Mouse (Mus musculus) erythroblast, embryonic 14.5 days (primary cell): ENCODE results near the gene Tdp2. TPM values are rescaled to one million over a fixed set of nuclear protein-coding genes. Genes with fewer than 3 reads are reported as not detected.

Experiments
- H3K27me3 ChIP-seq: 2 replicates; pipeline ENCODE4 v1.6.1; 2012; ENCODE audit warnings: inconsistent platforms; ENCODE audit not compliant: control insufficient read depth
- H3K36me3 ChIP-seq: 2 replicates; pipeline ENCODE4 v1.6.1; 2012; ENCODE audit warnings: mild to moderate bottlenecking, inconsistent platforms; ENCODE audit not compliant: control insufficient read depth
- H3K4me1 ChIP-seq: 2 replicates; pipeline ENCODE4 v1.6.1; 2012; ENCODE audit warnings: inconsistent platforms; ENCODE audit not compliant: control insufficient read depth
- H3K4me3 ChIP-seq: replicated peaks from 2 replicates; pipeline ENCODE3; 2012; ENCODE audit warnings: moderate library complexity, mild to moderate bottlenecking, inconsistent platforms
- H3K9me3 ChIP-seq: 2 replicates; pipeline ENCODE4 v1.6.1; 2012; ENCODE audit warnings: low read length, inconsistent platforms, mixed read lengths; ENCODE audit not compliant: control insufficient read depth
- GATA1 ChIP-seq: IDR thresholded peaks from 2 replicates; pipeline ENCODE4 v1.6.1; 2012; ENCODE audit warnings: low read length, inconsistent platforms, mixed read lengths
- TAL1 ChIP-seq: IDR thresholded peaks from 3 replicates; pipeline ENCODE4 v1.6.1; 2012; ENCODE audit warnings: low read length, inconsistent platforms, mixed read lengths
- polyA plus RNA-seq: library from polyadenylated mRNA; stranded (reverse); fragments of >175 nt; gene quantifications from 2 replicates; pipeline ENCODE4 v1.2.3, GENCODE M21; 2012

Tdp2 gene
- polyA plus RNA-seq, 1 experiment, result 2.3 TPM

- Histone ChIP-seq H3K4me3 (no peak overlapping the region), H3K4me1 (peaks cover 11% of the 10 kb centered on the region), H3K36me3 (peaks cover 73% of the 10 kb centered on the region), H3K9me3 (no peaks in the 10 kb centered on the region), H3K27me3 (peaks cover 1% of the 10 kb centered on the region)
- TF ChIP-seq GATA1 (no peak), TAL1 (no peak)
These were observed 8.4 kb downstream of the Tdp2 start for GRCm38 (mm10) chr13:24839831-24840230.

- peaks cover 8% of the 10 kb centered on the region for H3K27me3 ChIP-seq
- TF ChIP-seq GATA1 (no peak), TAL1 (no peak)
- H3K9me3 ChIP-seq, result no peaks in the 10 kb centered on the region
- H3K4me1 ChIP-seq, result peaks cover 11% of the 10 kb centered on the region
- H3K36me3 ChIP-seq, result peaks cover 57% of the 10 kb centered on the region
- no peak overlapping the region for H3K4me3 ChIP-seq
These were observed 10.2 kb downstream of the Tdp2 start for GRCm38 (mm10) chr13:24841702-24842101.

GRCm38 (mm10) chr13:24844983-24845955 lies 13.8 kb downstream of the Tdp2 start, which contains the start of gene D130043K22Rik:
TSS of gene D130043K22Rik (plus strand) at chr13:24845135.
- peak within 1 kb of the TSS; percentile 39 for H3K4me3 ChIP-seq
- TF ChIP-seq GATA1, result no peak
- no peak for TF ChIP-seq TAL1
- peaks cover 9% of the 10 kb centered on the region for H3K4me1 ChIP-seq
- no peaks in the 10 kb centered on the region for H3K9me3 ChIP-seq
- H3K36me3 ChIP-seq, result peaks cover 25% of the 10 kb centered on the region
- peaks cover 8% of the 10 kb centered on the region for H3K27me3 ChIP-seq

- no peak for TF ChIP-seq TAL1
- TF ChIP-seq GATA1, result no peak
- H3K4me3 ChIP-seq, result no peak overlapping the region
- H3K9me3 ChIP-seq, result no peaks in the 10 kb centered on the region
- H3K27me3 ChIP-seq, result peaks cover 8% of the 10 kb centered on the region
- peaks cover 9% of the 10 kb centered on the region for H3K4me1 ChIP-seq
- no peaks in the 10 kb centered on the region for H3K36me3 ChIP-seq
These were observed 17.8 kb downstream of the Tdp2 start for GRCm38 (mm10) chr13:24849318-24849717.

- Histone ChIP-seq H3K27me3 (no peaks in the 10 kb centered on the region; the same call in 1 of the 2 replicates), H3K4me1 (no peaks in the 10 kb centered on the region), H3K36me3 (no peaks in the 10 kb centered on the region), H3K9me3 (no peaks in the 10 kb centered on the region), H3K4me3 (no peak overlapping the region)
- no peak for TF ChIP-seq TAL1
- TF ChIP-seq GATA1, result no peak
These were observed 20.5 kb downstream of the Tdp2 start for GRCm38 (mm10) chr13:24851989-24852388.

- TF ChIP-seq GATA1 (no peak), TAL1 (no peak)
- Histone ChIP-seq H3K4me3 (no peak overlapping the region), H3K27me3 (no peaks in the 10 kb centered on the region; the same call in 1 of the 2 replicates), H3K36me3 (no peaks in the 10 kb centered on the region), H3K9me3 (no peaks in the 10 kb centered on the region), H3K4me1 (no peaks in the 10 kb centered on the region)
These were observed 21.1 kb downstream of the Tdp2 start for GRCm38 (mm10) chr13:24852570-24852969.

GRCm38 (mm10) chr13:24859115-24859514 lies 27.6 kb downstream of the Tdp2 start:
- no peak overlapping the region for H3K4me3 ChIP-seq
- peaks cover 2% of the 10 kb centered on the region for H3K4me1 ChIP-seq
- peaks cover 2% of the 10 kb centered on the region; the same call in 1 of the 2 replicates for H3K27me3 ChIP-seq
- no peaks in the 10 kb centered on the region for H3K36me3 ChIP-seq
- TF ChIP-seq GATA1 (no peak), TAL1 (no peak)
- no peaks in the 10 kb centered on the region for H3K9me3 ChIP-seq

GRCm38 (mm10) chr13:24861084-24861483 lies 29.6 kb downstream of the Tdp2 start:
- Histone ChIP-seq H3K36me3 (no peaks in the 10 kb centered on the region), H3K9me3 (no peaks in the 10 kb centered on the region), H3K4me1 (peaks cover 2% of the 10 kb centered on the region), H3K4me3 (no peak overlapping the region), H3K27me3 (0 out of 2 replicates have a peak, but pooled peaks cover 2% of the 10 kb centered on the region)
- TF ChIP-seq TAL1 (no peak), GATA1 (no peak)

GRCm38 (mm10) chr13:24862021-24862420 lies 30.5 kb downstream of the Tdp2 start:
- no peak overlapping the region for H3K4me3 ChIP-seq
- TF ChIP-seq TAL1 (no peak), GATA1 (no peak)

More at GRCm38 (mm10) chr13:24862021-24862420, 30.5 kb downstream of the Tdp2 start:
- no peaks in the 10 kb centered on the region for H3K9me3 ChIP-seq
- H3K36me3 ChIP-seq, result no peaks in the 10 kb centered on the region
- peaks cover 5% of the 10 kb centered on the region for H3K4me1 ChIP-seq
- 0 out of 2 replicates have a peak, but pooled peaks cover 2% of the 10 kb centered on the region for H3K27me3 ChIP-seq
